Mouse (Mus musculus) kidney, postnatal 4 days (tissue): Measurements from ENCODE around the gene Fntb.
A peak's percentile ranks its signal among the peaks of the same experiment; 100 is the strongest.

ENCODE experiments used
- DNase-seq, 2 experiments: peaks; one replicate each; pipeline ENCODE4 v3.0.0; 2021; ENCODE audit warnings: mixed read lengths in 2 of 2

Fntb gene

GRCm38 (mm10) chr12:76889404-76890184 is 124.2 kb downstream of the Fntb start:
- no peak for DNase-seq

- no peak for DNase-seq
Measured at GRCm38 (mm10) chr12:76891160-76891559, 125.8 kb downstream of the Fntb start.

GRCm38 (mm10) chr12:76892910-76893695 is 127.7 kb downstream of the Fntb start:
- DNase-seq, result no peak

- DNase-seq, result no peak
Measured at GRCm38 (mm10) chr12:76894792-76895559, 129.6 kb downstream of the Fntb start.

- no peak for DNase-seq
Measured at GRCm38 (mm10) chr12:76895777-76896176, 130.4 kb downstream of the Fntb start.

- DNase-seq, result no peak
Measured at GRCm38 (mm10) chr12:76896566-76896965, 131.2 kb downstream of the Fntb start.

GRCm38 (mm10) chr12:76897006-76897405 is 131.6 kb downstream of the Fntb start:
- no peak for DNase-seq

- DNase-seq, result no peak
Measured at GRCm38 (mm10) chr12:76898141-76898540, 132.8 kb downstream of the Fntb start.

- no peak for DNase-seq
Measured at GRCm38 (mm10) chr12:76899261-76899975, 134.0 kb downstream of the Fntb start.

GRCm38 (mm10) chr12:76901508-76902294 is 136.3 kb downstream of the Fntb start:
- DNase-seq, result no peak

- DNase-seq, result no peak
Measured at GRCm38 (mm10) chr12:76906278-76906677, 140.9 kb downstream of the Fntb start.

GRCm38 (mm10) chr12:76909218-76909617 is 143.8 kb downstream of the Fntb start:
- no peak for DNase-seq

- DNase-seq, result peak; percentile 39 to 51
Measured at GRCm38 (mm10) chr12:76910258-76910940, 145.0 kb downstream of the Fntb start.

GRCm38 (mm10) chr12:76911171-76911726 is 145.9 kb downstream of the Fntb start:
- DNase-seq, result peak; percentile 19 to 47

GRCm38 (mm10) chr12:76912193-76912592 is 146.8 kb downstream of the Fntb start:
- no peak for DNase-seq

- no peak for DNase-seq
Measured at GRCm38 (mm10) chr12:76916163-76916562, 150.8 kb downstream of the Fntb start.

GRCm38 (mm10) chr12:76918113-76918512 is 152.7 kb downstream of the Fntb start:
- no peak for DNase-seq

- no peak for DNase-seq
Measured at GRCm38 (mm10) chr12:76918855-76919254, 153.5 kb downstream of the Fntb start.

GRCm38 (mm10) chr12:76920398-76920797 is 155.0 kb downstream of the Fntb start:
- DNase-seq, result no peak

- peak in 1 of 2 experiments; percentile 30 for DNase-seq
Measured at GRCm38 (mm10) chr12:76920990-76921389, 155.6 kb downstream of the Fntb start.

- no peak for DNase-seq
Measured at GRCm38 (mm10) chr12:76923118-76923517, 157.7 kb downstream of the Fntb start.
